Comparison of ENCODE assay signal across 9 mouse cellular contexts in genomic region chr1:82294102-82294501, GRCm38 (mm10). TPM values are rescaled to one million over a fixed set of nuclear protein-coding genes. Genes with fewer than 3 reads are reported as not detected.
A peak's percentile ranks its signal among the peaks of the same experiment; 100 is the strongest.
DNase-seq lines count a peak whose midpoint lies in the region; ATAC-seq lines count a peak whose summit lies in the region.
"Had no signal": no experiment of that assay in that cellular context is flagged by ENCODE, and none has a peak within 500 bp of the region (broad histone marks: within the 10 kb centered on the region; RNA-seq: fewer than 3 reads in every experiment).

No protein-coding gene starts in this region.

- H3K27me3 ChIP-seq in kidney, embryonic 15.5 days: peaks cover 16% of the 10 kb centered on the region
- no peaks in the 10 kb centered on the region for H3K27me3 ChIP-seq in hindbrain, embryonic 16.5 days (replicated peaks; ENCODE audit: control insufficient read depth, insufficient read depth, low read length)

- DNase-seq in kidney, adult 9 months: peak; percentile 61
- peak; percentile 27 for DNase-seq in 3134 (ENCODE audit: extremely low read depth, insufficient read length, low spot score)
- peak; percentile 44 for DNase-seq in CD4-positive helper T cell, adult 2 months (ENCODE audit: low read depth, low spot score)
- peak; percentile 69 for DNase-seq in naive thymus-derived CD4-positive, alpha-beta T cell, adult 2 months (ENCODE audit: low read depth)
- no peak for DNase-seq in urinary bladder, adult 2 months (ENCODE audit: low spot score)

- no peaks in the 10 kb centered on the region for H3K9me3 ChIP-seq in kidney, embryonic 15.5 days (replicated peaks)
- no peaks in the 10 kb centered on the region for H3K9me3 ChIP-seq in hindbrain, embryonic 16.5 days (ENCODE audit: control insufficient read depth, low read length)
- H3K9me3 ChIP-seq: embryonic facial prominence, embryonic 12.5 days had no signal

- H3K27ac ChIP-seq in kidney, embryonic 15.5 days: no peak overlapping the region
- no peak overlapping the region for H3K27ac ChIP-seq in hindbrain, embryonic 16.5 days (ENCODE audit: low read depth, low read length)
- H3K27ac ChIP-seq: embryonic facial prominence, embryonic 12.5 days had no signal

- no peak overlapping the region for H3K4me2 ChIP-seq in kidney, embryonic 15.5 days
- no peak overlapping the region for H3K4me2 ChIP-seq in hindbrain, embryonic 16.5 days (ENCODE audit: low read length)
- H3K4me2 ChIP-seq: embryonic facial prominence, embryonic 12.5 days had no signal

- no peak overlapping the region for H3K4me3 ChIP-seq in kidney, embryonic 15.5 days (replicated peaks)
- H3K4me3 ChIP-seq in hindbrain, embryonic 16.5 days (ENCODE audit: low read length): no peak overlapping the region
- H3K4me3 ChIP-seq: embryonic facial prominence, embryonic 12.5 days had no signal

- no peaks in the 10 kb centered on the region; the same call in 1 of the 2 replicates for H3K36me3 ChIP-seq in kidney, embryonic 15.5 days
- no peaks in the 10 kb centered on the region for H3K36me3 ChIP-seq in hindbrain, embryonic 16.5 days (ENCODE audit: control insufficient read depth, insufficient read depth, low read length)

- peaks cover 25% of the 10 kb centered on the region for H3K4me1 ChIP-seq in kidney, embryonic 15.5 days
- H3K4me1 ChIP-seq in hindbrain, embryonic 16.5 days (ENCODE audit: control insufficient read depth, insufficient read depth, low read depth, low read length): peaks cover 13% of the 10 kb centered on the region

- WGBS in kidney, embryonic 15.5 days: 18% methylated on average over 6 of the region's 6 CpGs
- WGBS in hindbrain, embryonic 16.5 days: 7% methylated on average over 6 of the region's 6 CpGs

- ATAC-seq in kidney, embryonic 15.5 days (replicated peaks; ENCODE audit: low FRiP score): no peak
- peak; percentile 33; the same call in 1 of the 2 replicates for ATAC-seq in common myeloid progenitor, adult 5-6 weeks (replicated peaks; ENCODE audit: low read depth, poor library complexity, severe bottlenecking)
- ATAC-seq in hindbrain, embryonic 16.5 days: no peak

- H3K9ac ChIP-seq in kidney, embryonic 15.5 days: no peak overlapping the region
- no peak overlapping the region for H3K9ac ChIP-seq in hindbrain, embryonic 16.5 days (ENCODE audit: low read depth, low read length)
- H3K9ac ChIP-seq: embryonic facial prominence, embryonic 12.5 days had no signal

RNA-seq across cellular contexts. Expression of gene Irs1, which starts 2.9 kb away (rescaled TPM):
- 4.1 and 4.3 TPM in 2 replicates for polyA plus RNA-seq in kidney, embryonic 15.5 days (2015; fragmentation: Nextera tagmentation; extraction: Ambion mirVana)
- not detected in 2 replicates for total RNA-seq in common myeloid progenitor, adult 5-6 weeks (2017)
- polyA plus RNA-seq in urinary bladder, adult 2 months (2012; rRNA removed): 6.6 and 7.7 TPM in 2 replicates
- 7.2 and 9.6 TPM in 2 replicates for polyA plus RNA-seq in hindbrain, embryonic 16.5 days (2015; fragmentation: Nextera tagmentation; extraction: Ambion mirVana)

RNA-seq across cellular contexts. Expression of gene Rhbdd1, which starts 22.1 kb away (rescaled TPM):
- 9.4 and 9.8 TPM in 2 replicates for polyA plus RNA-seq in kidney, embryonic 15.5 days (2015; fragmentation: Nextera tagmentation; extraction: Ambion mirVana)
- total RNA-seq in common myeloid progenitor, adult 5-6 weeks (2017): 14.4 and 15.8 TPM in 2 replicates
- polyA plus RNA-seq in urinary bladder, adult 2 months (2012; rRNA removed): 28.6 and 30.3 TPM in 2 replicates
- polyA plus RNA-seq in hindbrain, embryonic 16.5 days (2015; fragmentation: Nextera tagmentation; extraction: Ambion mirVana): 3.8 and 4.5 TPM in 2 replicates
